Mouse (Mus musculus): ENCODE results near the gene Hoxb6. TPM values are rescaled to one million over a fixed set of nuclear protein-coding genes. Genes with fewer than 3 reads are reported as not detected.

The Hoxb6 gene
- total RNA-seq, 1 experiment from 2014 or later: 39.8 TPM

- peak; percentile 89 for DNase-seq
Observed at GRCm38 (mm10) chr11:96284774-96285734, 7.2 kb upstream of the Hoxb6 start.

GRCm38 (mm10) chr11:96285771-96286738 lies 6.2 kb upstream of the Hoxb6 start, which contains the start of gene Hoxb7:
Gene Hoxb7 (plus strand): TSS chr11:96286623.
- DNase-seq: peak; percentile 92

- peak; percentile 74 for DNase-seq
Observed at GRCm38 (mm10) chr11:96286739-96287385, 5.4 kb upstream of the Hoxb6 start.

- no peak for DNase-seq
Observed at GRCm38 (mm10) chr11:96287411-96287810, 4.9 kb upstream of the Hoxb6 start.

- DNase-seq: no peak
Observed at GRCm38 (mm10) chr11:96288455-96289221, 3.6 kb upstream of the Hoxb6 start.

- DNase-seq: no peak
Observed at GRCm38 (mm10) chr11:96289293-96289692, 3.0 kb upstream of the Hoxb6 start.

GRCm38 (mm10) chr11:96289837-96290236 lies 2.4 kb upstream of the Hoxb6 start:
- no peak for DNase-seq

- no peak for DNase-seq
Observed at GRCm38 (mm10) chr11:96290705-96291355, 1.4 kb upstream of the Hoxb6 start.

GRCm38 (mm10) chr11:96292565-96293301 lies 457 bp downstream of the Hoxb6 start:
- peak; percentile 75 for DNase-seq

- DNase-seq: peak; percentile 56
Observed at GRCm38 (mm10) chr11:96293302-96293921, 1.1 kb downstream of the Hoxb6 start.

GRCm38 (mm10) chr11:96294245-96295091 lies 2.2 kb downstream of the Hoxb6 start:
- peak; percentile 93 for DNase-seq

GRCm38 (mm10) chr11:96295092-96295835 lies 3.0 kb downstream of the Hoxb6 start:
- peak; percentile 64 for DNase-seq

GRCm38 (mm10) chr11:96296997-96297396 lies 4.7 kb downstream of the Hoxb6 start:
- DNase-seq: no peak

GRCm38 (mm10) chr11:96297428-96297827 lies 5.2 kb downstream of the Hoxb6 start:
- no peak for DNase-seq

- no peak for DNase-seq
Observed at GRCm38 (mm10) chr11:96297968-96298635, 5.8 kb downstream of the Hoxb6 start.

- peak; percentile 92 for DNase-seq
Observed at GRCm38 (mm10) chr11:96298895-96299667, 6.8 kb downstream of the Hoxb6 start.

All from adrenal gland, postnatal 14 days (tissue).